Mouse (Mus musculus) midbrain, embryonic 15.5 days (tissue): ENCODE data around the gene Thsd4. TPM values are rescaled to one million over a fixed set of nuclear protein-coding genes. Genes with fewer than 3 reads are reported as not detected.
A peak's percentile ranks its signal among the peaks of the same experiment; 100 is the strongest.
"Not testable (repeated sequence)": the region's sequence is repeated elsewhere in the genome, so short reads cannot be mapped to it uniquely, and the experiment has no call there.

Source experiments
- ATAC-seq: fragments of 200-750 bp; cut with Nextera tagmentation; replicated peaks from 2 replicates; pipeline ENCODE4 v1.8.0; 2017; ENCODE audit warnings: moderate TSS enrichment
- H3K27ac ChIP-seq: fragments of 300-500 bp; sonication (generic); 2 replicates; pipeline ENCODE4 v1.5.1; 2015; ENCODE audit warnings: mild to moderate bottlenecking, inconsistent platforms
- H3K27me3 ChIP-seq: fragments of 300-500 bp; sonication (generic); replicated peaks from 2 replicates; pipeline ENCODE4 v1.6.1; 2015; ENCODE audit warnings: inconsistent platforms
- H3K36me3 ChIP-seq: fragments of 300-500 bp; sonication (generic); replicated peaks from 2 replicates; pipeline ENCODE4 v1.6.1; 2015; ENCODE audit warnings: inconsistent platforms
- H3K4me1 ChIP-seq: fragments of 300-500 bp; sonication (generic); 2 replicates; pipeline ENCODE4 v1.6.1; 2015; ENCODE audit warnings: inconsistent platforms
- H3K4me2 ChIP-seq: fragments of 300-500 bp; sonication (generic); 2 replicates; pipeline ENCODE4 v1.6.1; 2015; ENCODE audit warnings: inconsistent platforms, mild to moderate bottlenecking, moderate library complexity
- H3K4me3 ChIP-seq: fragments of 300-500 bp; sonication (generic); 2 replicates; pipeline ENCODE4 v1.5.1; 2015; ENCODE audit warnings: mild to moderate bottlenecking, inconsistent platforms
- H3K9ac ChIP-seq: fragments of 300-500 bp; sonication (generic); 2 replicates; pipeline ENCODE4 v1.6.1; 2015; ENCODE audit warnings: mild to moderate bottlenecking, inconsistent platforms
- H3K9me3 ChIP-seq: fragments of 300-500 bp; sonication (generic); 2 replicates; pipeline ENCODE4 v1.6.1; 2016; ENCODE audit warnings: inconsistent platforms
- WGBS: fragments of 180-500 bp; shearing (Covaris S2); methylation state at CpG from one replicate; pipeline ENCODE4 v1.1.7; 2015; ENCODE audit warnings: mixed read lengths; 5-methylcytosine and 5-hydroxymethylcytosine counted together
- polyA plus RNA-seq: library from polyadenylated mRNA; unstranded; fragments of >200 nt; fragmentation: Nextera tagmentation; extraction: Ambion mirVana; gene quantifications from 2 replicates; pipeline ENCODE4 v1.2.1, GENCODE M21; 2015

Thsd4 gene
- polyA plus RNA-seq, 1 experiment from 2014 or later = 6.4 TPM

DNA sequence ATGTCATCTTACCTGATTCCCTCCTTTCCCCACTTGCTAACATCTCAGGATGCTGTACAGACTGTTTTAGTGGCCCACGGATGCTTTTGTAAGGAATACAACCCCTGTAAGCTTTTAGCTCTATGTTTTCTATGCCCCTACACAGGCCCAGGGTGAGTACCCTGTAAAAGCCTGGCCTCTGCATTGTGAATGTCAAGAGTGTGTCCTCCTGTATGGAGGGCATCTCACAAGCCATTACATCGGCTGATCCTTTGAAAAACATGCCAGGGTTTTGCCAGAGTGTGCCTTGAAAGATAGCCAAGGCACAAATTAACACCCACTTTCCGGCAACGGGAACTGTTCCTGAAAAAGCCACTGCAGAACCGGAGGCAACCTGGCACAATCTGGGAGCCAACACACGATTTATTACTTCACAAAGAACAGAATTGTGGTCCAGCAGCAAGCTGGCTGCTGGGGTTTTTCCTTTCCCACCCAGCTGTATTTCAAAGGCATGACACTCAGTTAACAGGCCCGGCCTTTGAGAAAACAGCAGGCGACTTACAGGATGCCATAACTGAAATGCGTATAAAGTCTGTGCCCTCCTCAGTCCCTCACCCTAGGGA lies 349.3 kb downstream of the Thsd4 start:
- H3K9ac ChIP-seq, H3K4me3 ChIP-seq, H3K27ac ChIP-seq, ATAC-seq, H3K36me3 ChIP-seq, H3K4me1 ChIP-seq, H3K27me3 ChIP-seq, H3K4me2 ChIP-seq, H3K9me3 ChIP-seq: not testable (repeated sequence)
- WGBS = 66% methylated on average over 9 of the region's 9 CpGs

- no peak overlapping the region for H3K4me3 ChIP-seq
- no peaks in the 10 kb centered on the region for H3K4me1 ChIP-seq
- H3K36me3 ChIP-seq = no peaks in the 10 kb centered on the region
- no peak for ATAC-seq
- no peak overlapping the region for H3K9ac ChIP-seq
- no peaks in the 10 kb centered on the region for H3K9me3 ChIP-seq
- H3K27ac ChIP-seq = no peak overlapping the region
- no peaks in the 10 kb centered on the region for H3K27me3 ChIP-seq
- WGBS = 72% methylated on average over 4 of the region's 4 CpGs
- no peak overlapping the region for H3K4me2 ChIP-seq
Observed at GRCm38 (mm10) chr9:60166990-60167389, 354.9 kb downstream of the Thsd4 start.

DNA sequence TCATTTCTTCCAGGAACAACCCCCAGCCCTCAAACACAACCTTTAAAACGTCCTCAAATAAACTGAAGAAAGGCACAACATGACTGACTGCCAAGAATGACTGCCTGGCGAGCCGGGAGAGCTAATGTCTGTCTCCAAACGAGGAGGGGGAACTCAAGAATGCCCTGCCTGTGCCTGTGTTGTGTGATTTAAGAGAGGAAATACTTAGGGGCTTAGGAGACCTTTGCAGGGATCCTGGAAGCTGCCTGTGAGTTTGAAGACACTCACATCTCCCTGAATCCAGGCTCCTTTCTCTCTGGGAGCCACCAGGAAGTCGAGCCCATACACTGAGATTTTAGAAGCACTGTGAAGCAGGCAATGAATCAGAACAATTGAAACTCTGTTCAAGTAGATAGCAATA lies 361.0 kb downstream of the Thsd4 start:
- no peak overlapping the region for H3K9ac ChIP-seq
- no peak for ATAC-seq
- no peaks in the 10 kb centered on the region for H3K9me3 ChIP-seq
- peaks cover 7% of the 10 kb centered on the region; the same call in 1 of the 2 replicates for H3K4me1 ChIP-seq
- no peak overlapping the region for H3K27ac ChIP-seq
- H3K4me3 ChIP-seq = no peak overlapping the region
- no peaks in the 10 kb centered on the region for H3K36me3 ChIP-seq
- H3K4me2 ChIP-seq = no peak overlapping the region
- WGBS = 22% methylated on average over 5 of the region's 5 CpGs
- no peaks in the 10 kb centered on the region for H3K27me3 ChIP-seq

DNA sequence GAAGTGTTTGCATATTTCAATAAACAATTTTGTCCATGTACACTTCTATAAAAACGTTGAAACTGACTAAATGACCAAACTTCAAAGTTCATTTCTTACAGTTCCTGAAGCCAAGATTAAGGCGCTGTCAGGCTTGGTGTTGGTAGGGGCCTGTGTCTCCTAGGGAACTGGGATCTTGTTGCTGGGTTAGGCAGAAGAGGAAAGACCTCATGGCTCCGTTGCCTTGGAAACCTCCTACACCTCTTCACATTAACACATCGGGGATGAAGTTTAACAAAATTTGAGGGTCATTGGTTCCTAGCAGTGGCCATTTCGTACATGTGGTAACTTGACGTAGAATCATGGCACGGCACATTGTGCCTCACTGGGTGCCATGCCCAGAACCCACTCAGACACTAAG lies 361.7 kb downstream of the Thsd4 start:
- H3K9ac ChIP-seq = no peak overlapping the region
- H3K27me3 ChIP-seq = no peaks in the 10 kb centered on the region
- no peak overlapping the region for H3K27ac ChIP-seq
- no peak overlapping the region for H3K4me3 ChIP-seq
- ATAC-seq = no peak
- H3K36me3 ChIP-seq = no peaks in the 10 kb centered on the region
- no peaks in the 10 kb centered on the region for H3K9me3 ChIP-seq
- no peak overlapping the region for H3K4me2 ChIP-seq
- 61% methylated on average over 7 of the region's 7 CpGs for WGBS
- peaks cover 7% of the 10 kb centered on the region; the same call in 1 of the 2 replicates for H3K4me1 ChIP-seq

- no peak for ATAC-seq
- Histone ChIP-seq H3K27me3 (no peaks in the 10 kb centered on the region), H3K9me3 (no peaks in the 10 kb centered on the region), H3K4me2 (no peak overlapping the region), H3K9ac (no peak overlapping the region), H3K36me3 (no peaks in the 10 kb centered on the region), H3K4me3 (no peak overlapping the region), H3K27ac (no peak overlapping the region), H3K4me1 (peaks cover 7% of the 10 kb centered on the region)
- 98% methylated on average over 1 of the region's 1 CpGs for WGBS
Observed at GRCm38 (mm10) chr9:60152990-60153389, 368.9 kb downstream of the Thsd4 start.

DNA sequence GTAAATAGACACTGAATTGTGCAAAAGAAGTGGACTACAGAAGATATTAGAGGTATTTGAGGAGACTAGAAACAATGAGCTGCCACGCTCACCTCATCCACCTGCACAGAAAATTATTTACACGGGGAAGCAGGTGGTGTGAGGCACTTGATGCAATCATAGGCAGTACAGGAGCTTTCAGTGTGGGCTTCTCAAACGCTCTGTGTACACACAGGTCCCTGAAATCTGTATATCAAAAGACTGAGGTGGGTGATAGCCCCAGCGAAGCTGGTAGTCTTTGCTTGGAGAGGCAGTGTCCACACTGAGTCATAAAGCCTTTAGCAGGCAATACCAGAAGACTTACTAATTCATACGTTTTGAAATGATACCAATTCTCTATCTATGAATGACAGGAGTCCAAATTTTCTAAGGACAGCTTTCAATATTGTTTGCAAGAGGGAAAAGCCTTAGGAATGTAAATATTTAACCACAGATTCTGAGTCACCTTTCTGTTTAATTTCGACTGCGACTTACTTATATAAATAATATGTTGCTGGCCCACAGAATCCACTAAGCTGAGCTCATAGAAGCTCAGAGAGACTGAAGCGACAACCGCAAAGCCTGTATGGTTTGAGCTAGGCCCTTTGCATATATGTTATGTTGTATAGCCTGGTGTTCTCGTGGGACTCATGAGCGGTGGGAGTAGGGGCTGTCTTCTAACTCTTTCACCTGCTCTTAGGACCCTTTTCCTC lies 369.8 kb downstream of the Thsd4 start:
- Histone ChIP-seq H3K36me3 (no peaks in the 10 kb centered on the region), H3K9me3 (no peaks in the 10 kb centered on the region), H3K27ac (no peak overlapping the region), H3K4me2 (no peak overlapping the region), H3K27me3 (no peaks in the 10 kb centered on the region), H3K4me3 (no peak overlapping the region), H3K9ac (no peak overlapping the region), H3K4me1 (peaks cover 7% of the 10 kb centered on the region)
- WGBS = 86% methylated on average over 11 of the region's 11 CpGs
- no peak for ATAC-seq

DNA sequence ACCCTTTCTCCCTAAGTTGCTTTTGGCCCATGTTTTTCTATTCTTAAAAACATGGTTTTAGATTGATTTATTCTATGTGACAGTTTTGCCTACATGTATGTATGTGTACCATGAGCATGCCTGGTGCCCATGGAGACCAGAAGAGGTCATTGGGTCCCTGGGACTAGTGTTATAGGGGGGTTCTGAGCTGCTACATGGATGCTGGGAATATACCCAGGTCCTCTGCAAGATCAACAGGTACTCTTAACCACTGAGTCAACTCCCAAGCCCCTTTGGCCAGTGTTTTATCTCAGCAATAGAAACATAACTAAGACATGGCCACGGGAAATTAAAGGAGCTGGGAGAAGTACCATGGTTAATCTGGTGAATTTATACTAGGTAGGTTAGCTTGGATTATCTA lies 371.3 kb downstream of the Thsd4 start:
- Histone ChIP-seq H3K4me1 (peaks cover 7% of the 10 kb centered on the region), H3K9me3 (no peaks in the 10 kb centered on the region), H3K4me2 (no peak overlapping the region), H3K4me3 (no peak overlapping the region), H3K27me3 (no peaks in the 10 kb centered on the region), H3K36me3 (no peaks in the 10 kb centered on the region), H3K9ac (no peak overlapping the region), H3K27ac (no peak overlapping the region)
- WGBS = 98% methylated on average over 1 of the region's 1 CpGs
- ATAC-seq = no peak

- no peaks in the 10 kb centered on the region for H3K36me3 ChIP-seq
- H3K27ac ChIP-seq = 0 out of 2 replicates have a peak overlapping the region, but pooled peaks have one; percentile 13
- H3K27me3 ChIP-seq = no peaks in the 10 kb centered on the region
- no peak overlapping the region for H3K9ac ChIP-seq
- peaks cover 7% of the 10 kb centered on the region for H3K4me1 ChIP-seq
- H3K4me2 ChIP-seq = no peak overlapping the region
- 12% methylated on average over 7 of the region's 7 CpGs for WGBS
- ATAC-seq = no peak
- H3K9me3 ChIP-seq = no peaks in the 10 kb centered on the region
- H3K4me3 ChIP-seq = no peak overlapping the region
Observed at GRCm38 (mm10) chr9:60148988-60149387, 372.9 kb downstream of the Thsd4 start.

GRCm38 (mm10) chr9:60147401-60147800 lies 374.4 kb downstream of the Thsd4 start:
- Histone ChIP-seq H3K36me3 (no peaks in the 10 kb centered on the region), H3K27me3 (no peaks in the 10 kb centered on the region), H3K9me3 (no peaks in the 10 kb centered on the region), H3K4me1 (peaks cover 7% of the 10 kb centered on the region), H3K9ac (no peak overlapping the region), H3K27ac (no peak overlapping the region), H3K4me2 (no peak overlapping the region), H3K4me3 (no peak overlapping the region)
- no peak for ATAC-seq
- WGBS = 40% methylated on average over 4 of the region's 4 CpGs

DNA sequence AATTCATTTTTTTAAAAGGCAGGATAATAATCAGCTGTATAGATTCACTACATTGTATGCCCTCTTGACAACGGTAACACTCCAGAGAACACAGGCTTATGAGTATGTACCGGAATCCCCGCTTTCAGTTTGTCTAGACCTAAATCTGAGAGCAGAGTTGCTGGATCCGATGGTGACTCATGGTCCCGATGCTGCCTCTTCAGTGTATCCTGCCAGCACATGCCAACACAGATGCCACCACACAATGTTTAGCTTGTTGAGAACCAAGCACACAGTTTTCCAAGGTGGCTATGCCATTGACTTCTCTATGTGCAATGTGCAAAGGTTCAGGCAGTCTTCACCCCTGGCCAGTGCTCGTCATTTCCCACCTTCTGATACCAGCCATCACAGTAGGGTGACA lies 378.0 kb downstream of the Thsd4 start:
- no peak overlapping the region for H3K4me2 ChIP-seq
- no peaks in the 10 kb centered on the region for H3K27me3 ChIP-seq
- H3K4me3 ChIP-seq = no peak overlapping the region
- H3K9me3 ChIP-seq = no peaks in the 10 kb centered on the region
- no peak overlapping the region for H3K9ac ChIP-seq
- whole genome bisulfite sequencing = 93% methylated on average over 6 of the region's 6 CpGs
- H3K4me1 ChIP-seq = peaks cover 14% of the 10 kb centered on the region
- no peak overlapping the region for H3K27ac ChIP-seq
- no peaks in the 10 kb centered on the region for H3K36me3 ChIP-seq
- ATAC-seq = no peak

GRCm38 (mm10) chr9:60141081-60141514 lies 380.7 kb downstream of the Thsd4 start:
- WGBS = 24% methylated on average over 7 of the region's 7 CpGs
- H3K4me3 ChIP-seq = no peak overlapping the region
- H3K4me2 ChIP-seq = peak overlapping the region; percentile 13; the same call in 1 of the 2 replicates
- no peak overlapping the region for H3K27ac ChIP-seq
- H3K27me3 ChIP-seq = no peaks in the 10 kb centered on the region
- H3K9ac ChIP-seq = no peak overlapping the region
- H3K36me3 ChIP-seq = no peaks in the 10 kb centered on the region
- peaks cover 14% of the 10 kb centered on the region for H3K4me1 ChIP-seq
- no peaks in the 10 kb centered on the region for H3K9me3 ChIP-seq
- no peak for ATAC-seq

- no peak overlapping the region for H3K4me2 ChIP-seq
- no peaks in the 10 kb centered on the region for H3K36me3 ChIP-seq
- 25% methylated on average over 6 of the region's 6 CpGs for WGBS
- no peaks in the 10 kb centered on the region for H3K27me3 ChIP-seq
- peaks cover 14% of the 10 kb centered on the region for H3K4me1 ChIP-seq
- no peak for ATAC-seq
- H3K27ac ChIP-seq = no peak overlapping the region
- H3K9ac ChIP-seq = no peak overlapping the region
- no peak overlapping the region for H3K4me3 ChIP-seq
- no peaks in the 10 kb centered on the region for H3K9me3 ChIP-seq
Observed at GRCm38 (mm10) chr9:60140411-60140810, 381.4 kb downstream of the Thsd4 start.

- Histone ChIP-seq H3K9me3 (no peaks in the 10 kb centered on the region), H3K9ac (no peak overlapping the region), H3K36me3 (no peaks in the 10 kb centered on the region), H3K27me3 (no peaks in the 10 kb centered on the region), H3K4me3 (no peak overlapping the region), H3K27ac (no peak overlapping the region), H3K4me1 (peaks cover 14% of the 10 kb centered on the region), H3K4me2 (no peak overlapping the region)
- no peak for ATAC-seq
- 80% methylated on average over 10 of the region's 10 CpGs for WGBS
Observed at GRCm38 (mm10) chr9:60139446-60139845, 382.4 kb downstream of the Thsd4 start.
